Mouse (Mus musculus) embryonic fibroblast, embryonic 13.5 days (primary cell): Measurements from ENCODE around the gene Ankrd44.

ENCODE experiments used
- CTCF ChIP-seq: IDR thresholded peaks from 2 replicates; pipeline ENCODE4 v1.5.1; 2011; ENCODE audit warnings: mild to moderate bottlenecking, control low read depth, low read length, moderate library complexity, borderline replicate concordance; ENCODE audit not compliant: insufficient read depth
- POLR2A ChIP-seq: IDR thresholded peaks from 2 replicates; pipeline ENCODE4 v1.6.1; 2011; ENCODE audit warnings: low read depth, mild to moderate bottlenecking, control low read depth, low read length, moderate library complexity

DNA sequence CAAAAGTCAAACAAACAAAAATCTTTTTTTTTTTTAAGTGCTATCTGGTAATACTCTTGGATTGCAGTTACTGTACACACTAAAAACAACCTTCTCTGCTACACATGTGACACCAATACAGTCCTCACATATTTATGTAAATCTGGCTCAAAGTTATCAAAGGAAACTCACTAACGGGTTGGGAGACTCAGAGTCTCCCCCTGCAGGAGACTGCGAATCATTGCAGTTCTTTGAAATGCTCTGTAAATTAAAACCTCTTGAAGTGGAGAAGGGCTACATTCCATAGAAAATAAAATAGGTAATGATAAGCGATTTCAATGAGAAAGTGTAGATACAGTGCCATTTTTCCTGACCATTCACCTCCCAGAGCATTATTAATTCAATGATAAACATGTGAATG, 219.6 kb downstream of the Ankrd44 start:
- TF ChIP-seq POLR2A: no peak
- no peak for TF ChIP-seq CTCF
